Mouse (Mus musculus) MEL (cell line): Measurements from ENCODE around the gene Adra1d. TPM values are rescaled to one million over a fixed set of nuclear protein-coding genes. Genes with fewer than 3 reads are reported as not detected.
A peak's percentile ranks its signal among the peaks of the same experiment; 100 is the strongest.

Experiments
- DNase-seq: peaks from one replicate; pipeline ENCODE4 v3.0.0; 2011; ENCODE audit warnings: low read depth, low spot score
- H3K27ac ChIP-seq: 2 replicates; pipeline ENCODE4 v1.5.1; 2012; ENCODE audit warnings: low read depth, mild to moderate bottlenecking, control low read depth, low read length, moderate library complexity; ENCODE audit not compliant: control insufficient read depth
- H3K27me3 ChIP-seq, 2 experiments: fragments of 150-350 bp in 1 of 2; sonication (generic) in 1 of 2; 2 replicates each; pipeline ENCODE4 v1.6.1; 2012; ENCODE audit warnings: low read length in 2 of 2, mild to moderate bottlenecking in 2 of 2, improper control_type of control experiment in 1 of 2, moderate library complexity in 1 of 2; ENCODE audit not compliant: insufficient read depth in 2 of 2, control insufficient read depth in 1 of 2
- H3K36me3 ChIP-seq, 2 experiments: 2 replicates each; pipeline ENCODE4 v1.6.1; 2012 to 2014; ENCODE audit warnings: low read length in 2 of 2, improper control_type of control experiment in 1 of 2, inconsistent platforms in 1 of 2, mild to moderate bottlenecking in 1 of 2; ENCODE audit not compliant: insufficient read depth in 2 of 2, control insufficient read depth in 1 of 2
- H3K4me1 ChIP-seq, 2 experiments: fragments of 150-350 bp in 1 of 2; sonication (generic) in 1 of 2; 2 replicates each; pipeline ENCODE4 v1.6.1; 2012; ENCODE audit warnings: low read length in 2 of 2, improper control_type of control experiment in 1 of 2, mild to moderate bottlenecking in 1 of 2; ENCODE audit not compliant: insufficient read depth in 2 of 2, control insufficient read depth in 1 of 2
- H3K4me3 ChIP-seq, 2 experiments: fragments of 150-350 bp in 1 of 2; sonication (generic) in 1 of 2; 2 replicates each; pipeline ENCODE4 v1.5.1; 2012; ENCODE audit warnings: low read depth in 2 of 2, low read length in 2 of 2, mild to moderate bottlenecking in 2 of 2, moderate library complexity in 2 of 2, control low read depth in 1 of 2, improper control_type of control experiment in 1 of 2; ENCODE audit not compliant: control insufficient read depth in 1 of 2, insufficient read depth in 1 of 2
- H3K79me2 ChIP-seq: 2 replicates; pipeline ENCODE4 v1.6.1; 2012; ENCODE audit warnings: mild to moderate bottlenecking, low read length, moderate library complexity; ENCODE audit not compliant: control insufficient read depth, poor library complexity, insufficient read depth
- H3K9ac ChIP-seq: 2 replicates; pipeline ENCODE4 v1.6.1; 2012; ENCODE audit warnings: low read depth, mild to moderate bottlenecking, control low read depth, low read length, moderate library complexity; ENCODE audit not compliant: control insufficient read depth, poor library complexity, severe bottlenecking
- H3K9me3 ChIP-seq: fragments of 150-350 bp; sonication (generic); replicated peaks from 2 replicates; pipeline ENCODE4 v1.6.1; 2012; ENCODE audit warnings: mild to moderate bottlenecking, low read length, improper control_type of control experiment, moderate library complexity; ENCODE audit not compliant: insufficient read depth
- CHD1 ChIP-seq: IDR thresholded peaks from 2 replicates; pipeline ENCODE4 v1.6.1; 2012; ENCODE audit warnings: low read depth, mild to moderate bottlenecking, inconsistent platforms, low read length, improper control_type of control experiment
- CTCF ChIP-seq, 3 experiments: IDR thresholded peaks in 2 of 3; conservative IDR thresholded peaks in 1 of 3; 2 replicates each; pipeline ENCODE4 v1.5.1; 2011 to 2012; ENCODE audit warnings: low read length in 3 of 3, low read depth in 2 of 3, mild to moderate bottlenecking in 2 of 3, improper control_type of control experiment in 1 of 3, inconsistent platforms in 1 of 3, mixed read lengths in 1 of 3, moderate library complexity in 1 of 3; ENCODE audit not compliant: control insufficient read depth in 1 of 3, insufficient read depth in 1 of 3, poor library complexity in 1 of 3, severe bottlenecking in 1 of 3
- E2F4 ChIP-seq: IDR thresholded peaks from 2 replicates; pipeline ENCODE4 v1.6.1; 2011; ENCODE audit warnings: low read depth, low read length, improper control_type of control experiment, borderline replicate concordance
- GABPA ChIP-seq: IDR thresholded peaks from 2 replicates; pipeline ENCODE4 v1.6.1; 2012; ENCODE audit warnings: low read depth, mild to moderate bottlenecking, inconsistent platforms, low read length, improper control_type of control experiment, moderate library complexity
- GATA1 ChIP-seq: IDR thresholded peaks from 2 replicates; pipeline ENCODE4 v1.6.1; 2011; ENCODE audit warnings: low read depth, low read length, improper control_type of control experiment
- MAFK ChIP-seq: IDR thresholded peaks from 2 replicates; pipeline ENCODE4 v1.6.1; 2011; ENCODE audit warnings: low read depth, mild to moderate bottlenecking, low read length, improper control_type of control experiment, borderline replicate concordance
- MAX ChIP-seq: IDR thresholded peaks from 2 replicates; pipeline ENCODE4 v1.6.1; 2011; ENCODE audit warnings: low read length, improper control_type of control experiment
- MAZ ChIP-seq: IDR thresholded peaks from 2 replicates; pipeline ENCODE4 v1.6.1; 2012; ENCODE audit warnings: low read depth, mild to moderate bottlenecking, inconsistent platforms, low read length, improper control_type of control experiment
- MEF2A ChIP-seq: IDR thresholded peaks from 2 replicates; pipeline ENCODE4 v1.6.1; 2014; ENCODE audit warnings: low read depth, mild to moderate bottlenecking, inconsistent platforms, low read length, improper control_type of control experiment; ENCODE audit not compliant: poor library complexity, insufficient replicate concordance, severe bottlenecking; ENCODE audit errors: extremely low read depth
- NELFE ChIP-seq: IDR thresholded peaks from 2 replicates; pipeline ENCODE4 v1.6.1; 2011; ENCODE audit warnings: low read depth, low read length, improper control_type of control experiment
- NRF1 ChIP-seq: IDR thresholded peaks from 2 replicates; pipeline ENCODE4 v1.6.1; 2014; ENCODE audit warnings: low read depth, mild to moderate bottlenecking, inconsistent platforms, low read length, improper control_type of control experiment, moderate library complexity; ENCODE audit not compliant: poor library complexity, insufficient read depth, severe bottlenecking
- RAD21 ChIP-seq: IDR thresholded peaks from 2 replicates; pipeline ENCODE4 v1.6.1; 2011; ENCODE audit warnings: mild to moderate bottlenecking, low read depth, low read length, improper control_type of control experiment
- RCOR1 ChIP-seq: IDR thresholded peaks from 2 replicates; pipeline ENCODE4 v1.6.1; 2012; ENCODE audit warnings: low read depth, mild to moderate bottlenecking, inconsistent platforms, low read length, improper control_type of control experiment
- SMC3 ChIP-seq: IDR thresholded peaks from 2 replicates; pipeline ENCODE4 v1.6.1; 2011; ENCODE audit warnings: low read depth, low read length, improper control_type of control experiment
- TAL1 ChIP-seq: IDR thresholded peaks from 2 replicates; pipeline ENCODE4 v1.6.1; 2012; ENCODE audit warnings: mild to moderate bottlenecking, inconsistent platforms, low read length, moderate library complexity, mixed read lengths
- TBP ChIP-seq: IDR thresholded peaks from 2 replicates; pipeline ENCODE4 v1.8.0; 2011; ENCODE audit warnings: low read depth, low read length, improper control_type of control experiment
- TCF12 ChIP-seq: IDR thresholded peaks from 2 replicates; pipeline ENCODE4 v1.6.1; 2014; ENCODE audit warnings: low read depth, mild to moderate bottlenecking, inconsistent platforms, low read length, improper control_type of control experiment, moderate library complexity
- UBTF ChIP-seq: IDR thresholded peaks from 2 replicates; pipeline ENCODE4 v1.6.1; 2012; ENCODE audit warnings: low read depth, mild to moderate bottlenecking, inconsistent platforms, low read length, improper control_type of control experiment, moderate library complexity, borderline replicate concordance; ENCODE audit not compliant: insufficient read depth
- USF1 ChIP-seq: IDR thresholded peaks from 2 replicates; pipeline ENCODE4 v1.6.1; 2014; ENCODE audit warnings: low read depth, mild to moderate bottlenecking, inconsistent platforms, low read length, improper control_type of control experiment, moderate library complexity
- USF2 ChIP-seq, 2 experiments: IDR thresholded peaks; 2 replicates each; pipeline ENCODE4 v1.6.1; 2011 to 2012; ENCODE audit warnings: improper control_type of control experiment in 2 of 2, low read length in 2 of 2, borderline replicate concordance in 1 of 2, inconsistent platforms in 1 of 2, low read depth in 1 of 2, mild to moderate bottlenecking in 1 of 2; ENCODE audit not compliant: insufficient read depth in 1 of 2
- ZMIZ1 ChIP-seq: IDR thresholded peaks from 2 replicates; pipeline ENCODE4 v1.6.1; 2012; ENCODE audit warnings: low read depth, mild to moderate bottlenecking, inconsistent platforms, low read length, improper control_type of control experiment, moderate library complexity
- ZNF384 ChIP-seq: IDR thresholded peaks from 2 replicates; pipeline ENCODE4 v1.6.1; 2012; ENCODE audit warnings: low read depth, mild to moderate bottlenecking, inconsistent platforms, low read length, improper control_type of control experiment
- polyA plus RNA-seq, 2 experiments: library from polyadenylated mRNA; stranded (reverse) in 1 of 2; unstranded in 1 of 2; fragments of >175 nt in 1 of 2; fragments of >200 nt in 1 of 2; gene quantifications; 2 replicates each; pipeline versions ENCODE4 v1.2.1 to v1.2.4; 2012; ENCODE audit warnings: low replicate concordance in 2 of 2, low read depth in 1 of 2; ENCODE audit not compliant: insufficient read length in 2 of 2, insufficient read depth in 1 of 2, missing spikeins in 1 of 2
- total RNA-seq: library from RNA; depleted of rRNA; stranded (reverse); fragments of 300-350 nt; gene quantifications from 2 replicates; pipeline ENCODE4 v1.2.3, GENCODE M21; 2012

Gene Adra1d
- total and polyA plus RNA-seq, 3 experiments = not detected

DNA sequence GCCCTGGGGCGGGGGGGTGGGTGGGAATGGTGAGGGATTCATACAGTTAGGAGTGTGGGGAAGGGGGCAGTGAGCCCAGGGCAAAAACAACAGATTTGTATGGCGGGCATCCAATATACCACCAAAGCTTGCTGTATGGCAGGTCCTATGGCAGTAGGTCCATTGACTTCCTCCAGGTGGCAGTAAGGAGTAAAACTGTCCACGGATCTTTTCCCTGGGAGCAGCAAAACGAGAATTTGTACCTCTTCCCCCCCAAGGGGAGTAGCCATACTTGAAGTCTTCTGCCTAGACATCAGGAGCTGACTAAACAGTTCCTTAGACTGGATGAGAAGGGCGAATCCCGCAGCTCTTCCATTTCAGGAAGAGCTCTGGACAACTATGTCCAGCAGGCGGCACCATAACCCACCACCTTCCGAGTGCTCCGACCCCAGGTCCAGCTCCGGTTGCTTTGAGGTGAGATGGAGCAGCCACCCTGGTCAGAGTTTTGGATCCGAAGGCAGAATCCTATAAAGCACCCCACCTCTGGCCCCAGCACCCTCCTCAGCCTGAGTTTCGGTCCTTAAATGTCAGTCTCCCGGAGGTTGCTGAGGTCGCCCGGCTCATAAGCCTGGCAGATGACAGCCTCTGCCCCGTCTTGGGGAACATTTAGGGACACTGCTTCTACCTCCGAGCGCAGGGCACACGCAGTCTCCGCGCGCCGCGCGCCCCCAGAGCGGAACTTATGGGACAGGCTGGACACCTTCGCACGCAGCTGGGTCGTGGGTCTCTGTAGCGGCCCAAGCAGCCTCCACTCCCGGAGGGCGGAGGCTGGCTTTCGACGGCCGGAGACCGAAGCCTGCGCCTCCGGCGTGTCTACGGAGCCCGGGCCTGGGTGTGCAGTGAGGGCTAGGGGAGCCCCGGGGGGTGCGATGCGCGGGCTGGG, 16.4 kb downstream of the Adra1d start:
- Histone ChIP-seq H3K4me3 (no peak overlapping the region), H3K9me3 (no peaks in the 10 kb centered on the region), H3K27ac (no peak overlapping the region), H3K4me1 (no peaks in the 10 kb centered on the region), H3K36me3 (no peaks in the 10 kb centered on the region), H3K79me2 (no peaks in the 10 kb centered on the region), H3K9ac (no peak overlapping the region), H3K27me3 (no peaks in the 10 kb centered on the region)
- TF ChIP-seq RAD21 = peak; percentile 20
- TF ChIP-seq SMC3 = peak; percentile 63
- TF ChIP-seq ZMIZ1 = no peak
- peak; percentile 52 to 62 (median 56) for TF ChIP-seq CTCF (IDR thresholded peaks at IDR 0.05 in 2 of 3, conservative IDR thresholded peaks at IDR 0.05 in 1 of 3; ENCODE audit: control insufficient read depth in 1 of 3, insufficient read depth in 1 of 3, low read depth in 2 of 3, low read length in 3 of 3, poor library complexity in 1 of 3, severe bottlenecking in 1 of 3)
- TF ChIP-seq MAFK = no peak
- TF ChIP-seq E2F4 = no peak
- peak; percentile 47 for DNase-seq

DNA sequence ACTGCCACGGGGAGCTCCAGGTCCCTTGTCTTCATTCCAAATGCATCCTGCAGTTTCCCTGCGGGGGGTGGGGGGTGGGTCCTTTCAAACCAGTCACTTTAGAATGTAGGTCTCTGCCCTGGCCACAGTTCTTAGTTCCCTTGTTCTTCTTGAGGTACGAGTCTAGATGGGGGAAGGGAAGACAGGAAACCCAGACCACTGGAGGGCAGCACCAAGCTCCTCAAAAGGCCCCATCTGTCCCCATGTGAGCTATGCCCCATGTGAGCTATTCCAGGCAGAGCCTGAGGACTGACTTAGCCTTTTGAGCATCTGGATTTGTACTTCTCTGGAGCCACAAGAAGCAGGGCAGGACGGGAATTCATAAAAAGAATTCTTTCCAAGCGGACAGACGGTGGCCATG, 19.6 kb downstream of the Adra1d start:
- no peaks in the 10 kb centered on the region for H3K4me1 ChIP-seq
- no peaks in the 10 kb centered on the region for H3K9me3 ChIP-seq
- no peaks in the 10 kb centered on the region for H3K27me3 ChIP-seq
- no peak overlapping the region for H3K27ac ChIP-seq
- TF ChIP-seq TCF12 (no peak), CTCF (IDR thresholded peaks at IDR 0.05 in 2 of 3, conservative IDR thresholded peaks at IDR 0.05 in 1 of 3; ENCODE audit: control insufficient read depth in 1 of 3, insufficient read depth in 1 of 3, low read depth in 2 of 3, low read length in 3 of 3, poor library complexity in 1 of 3, severe bottlenecking in 1 of 3) (peak in 2 of 3 experiments; percentile 4 to 25; a peak in 2 of 6 replicates)
- TF ChIP-seq, all 39 proteins: peak for 1
- Histone ChIP-seq H3K36me3 (no peaks in the 10 kb centered on the region), H3K79me2 (no peaks in the 10 kb centered on the region), H3K4me3 (no peak overlapping the region), H3K9ac (no peak overlapping the region)
- no peak for DNase-seq

DNA sequence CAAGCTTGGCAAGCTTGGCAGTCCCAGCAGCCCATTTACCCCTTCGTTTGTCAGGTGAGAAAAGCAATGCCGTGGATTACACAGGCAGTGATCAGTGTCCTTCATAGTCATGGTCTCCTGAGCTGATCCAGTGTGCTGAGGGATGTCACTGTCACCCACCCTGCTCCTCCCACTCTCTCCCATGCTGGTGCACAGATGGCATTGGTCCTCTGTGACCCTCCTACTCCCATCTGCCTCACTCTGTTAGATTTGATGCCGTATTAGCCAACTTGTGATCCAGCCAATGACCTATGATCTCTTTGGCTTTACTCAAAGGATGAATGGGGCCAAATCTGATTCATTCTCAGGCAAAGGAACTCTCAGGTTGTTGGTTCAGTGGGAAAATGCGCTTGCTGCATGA, 20.4 kb downstream of the Adra1d start:
- no peaks in the 10 kb centered on the region for H3K4me1 ChIP-seq
- no peaks in the 10 kb centered on the region for H3K36me3 ChIP-seq
- no peak overlapping the region for H3K27ac ChIP-seq
- H3K9ac ChIP-seq = no peak overlapping the region
- H3K4me3 ChIP-seq = no peak overlapping the region
- DNase-seq = no peak
- H3K79me2 ChIP-seq = no peaks in the 10 kb centered on the region
- H3K27me3 ChIP-seq = no peaks in the 10 kb centered on the region
- no peaks in the 10 kb centered on the region for H3K9me3 ChIP-seq
- TF ChIP-seq TBP (no peak), MAFK (no peak), MEF2A (no peak), NRF1 (no peak), GABPA (no peak), MAZ (no peak), RAD21 (no peak), UBTF (no peak), USF2 (IDR thresholded peaks at IDR 0.05; ENCODE audit: borderline replicate concordance in 1 of 2, insufficient read depth in 1 of 2, low read depth in 1 of 2, low read length in 2 of 2) (no peak), MAX (no peak), ZMIZ1 (no peak), USF1 (no peak), ZNF384 (no peak), GATA1 (no peak), TAL1 (no peak), NELFE (no peak), RCOR1 (no peak), CHD1 (no peak), E2F4 (no peak)
